Mouse (Mus musculus): ENCODE measurements around the gene Lnx2. TPM values are rescaled to one million over a fixed set of nuclear protein-coding genes. Genes with fewer than 3 reads are reported as not detected.

Lnx2 gene
- 10.0 and 11.0 TPM in 2 replicates for polyA plus RNA-seq (2016; fragmentation: Nextera tagmentation; extraction: Ambion mirVana)

- Histone ChIP-seq H3K4me1 (replicated peaks) (peaks cover 19% of the 10 kb centered on the region), H3K9me3 (no peaks in the 10 kb centered on the region), H3K4me2 (peak within 1 kb of the TSS; percentile 88), H3K27ac (peak within 1 kb of the TSS; percentile 90), H3K36me3 (peaks cover 15% of the 10 kb centered on the region; the same call in 1 of the 2 replicates), H3K4me3 (replicated peaks) (peak within 1 kb of the TSS; percentile 81), H3K9ac (replicated peaks) (peak within 1 kb of the TSS; percentile 78), H3K27me3 (no peaks in the 10 kb centered on the region)
- ATAC-seq (ENCODE audit: insufficient number of reproducible peaks, insufficient read depth, low FRiP score, low TSS enrichment, low read depth), result peak; percentile 98
- WGBS, result under 1% methylated on average over 65 of the region's 65 CpGs
These were observed at the start of gene Lnx2 for GRCm38 (mm10) chr5:147076026-147076798. Lnx2 (minus strand) TSS chr5:147076586.

GRCm38 (mm10) chr5:147125542-147126185, 49.3 kb upstream of the Lnx2 start:
- Histone ChIP-seq H3K4me2 (no peak overlapping the region), H3K27ac (no peak overlapping the region), H3K4me3 (replicated peaks) (no peak overlapping the region), H3K27me3 (0 out of 2 replicates have a peak, but pooled peaks cover 2% of the 10 kb centered on the region), H3K9ac (replicated peaks) (no peak overlapping the region), H3K9me3 (peaks cover 16% of the 10 kb centered on the region; the same call in 1 of the 2 replicates), H3K4me1 (replicated peaks) (no peaks in the 10 kb centered on the region; the same call in 1 of the 2 replicates), H3K36me3 (no peaks in the 10 kb centered on the region)
- no peak for ATAC-seq (ENCODE audit: insufficient number of reproducible peaks, insufficient read depth, low FRiP score, low TSS enrichment, low read depth)
- WGBS, result 90% methylated on average over 13 of the region's 13 CpGs

GRCm38 (mm10) chr5:147124794-147125193, 48.4 kb upstream of the Lnx2 start:
- Histone ChIP-seq H3K27me3 (0 out of 2 replicates have a peak, but pooled peaks cover 2% of the 10 kb centered on the region), H3K4me2 (no peak overlapping the region), H3K36me3 (no peaks in the 10 kb centered on the region), H3K4me3 (replicated peaks) (no peak overlapping the region), H3K9me3 (peaks cover 19% of the 10 kb centered on the region; the same call in 1 of the 2 replicates), H3K4me1 (replicated peaks) (no peaks in the 10 kb centered on the region; the same call in 1 of the 2 replicates), H3K9ac (replicated peaks) (no peak overlapping the region), H3K27ac (no peak overlapping the region)
- WGBS, result 55% methylated on average over 9 of the region's 9 CpGs
- no peak for ATAC-seq (ENCODE audit: insufficient number of reproducible peaks, insufficient read depth, low FRiP score, low TSS enrichment, low read depth)

- no peaks in the 10 kb centered on the region for H3K27me3 ChIP-seq
- H3K9me3 ChIP-seq, result peaks cover 9% of the 10 kb centered on the region; the same call in 1 of the 2 replicates
- no peak overlapping the region for H3K9ac ChIP-seq (replicated peaks)
- ATAC-seq (ENCODE audit: insufficient number of reproducible peaks, insufficient read depth, low FRiP score, low TSS enrichment, low read depth), result no peak
- no peak overlapping the region for H3K4me3 ChIP-seq (replicated peaks)
- H3K36me3 ChIP-seq, result no peaks in the 10 kb centered on the region
- H3K4me1 ChIP-seq (replicated peaks), result no peaks in the 10 kb centered on the region; the same call in 1 of the 2 replicates
- no peak overlapping the region for H3K4me2 ChIP-seq
- H3K27ac ChIP-seq, result no peak overlapping the region
- WGBS, result 95% methylated on average over 4 of the region's 4 CpGs
These were observed 44.8 kb upstream of the Lnx2 start for GRCm38 (mm10) chr5:147121146-147121545.

- H3K36me3 ChIP-seq, result peaks cover 14% of the 10 kb centered on the region
- H3K27ac ChIP-seq, result no peak overlapping the region
- ATAC-seq (ENCODE audit: insufficient number of reproducible peaks, insufficient read depth, low FRiP score, low TSS enrichment, low read depth), result no peak
- H3K4me2 ChIP-seq, result no peak overlapping the region
- 27% methylated on average over 6 of the region's 6 CpGs for WGBS
- H3K4me1 ChIP-seq (replicated peaks), result no peaks in the 10 kb centered on the region
- no peaks in the 10 kb centered on the region for H3K27me3 ChIP-seq
- peaks cover 19% of the 10 kb centered on the region; the same call in 1 of the 2 replicates for H3K9me3 ChIP-seq
- H3K4me3 ChIP-seq (replicated peaks), result no peak overlapping the region
- no peak overlapping the region for H3K9ac ChIP-seq (replicated peaks)
These were observed 40.6 kb upstream of the Lnx2 start for GRCm38 (mm10) chr5:147117027-147117426.

GRCm38 (mm10) chr5:147115631-147116030, 39.2 kb upstream of the Lnx2 start:
- ATAC-seq (ENCODE audit: insufficient number of reproducible peaks, insufficient read depth, low FRiP score, low TSS enrichment, low read depth), result no peak
- Histone ChIP-seq H3K9me3 (peaks cover 11% of the 10 kb centered on the region; the same call in 1 of the 2 replicates), H3K36me3 (peaks cover 23% of the 10 kb centered on the region), H3K4me2 (no peak overlapping the region), H3K27ac (no peak overlapping the region), H3K4me3 (replicated peaks) (no peak overlapping the region), H3K4me1 (replicated peaks) (no peaks in the 10 kb centered on the region), H3K9ac (replicated peaks) (no peak overlapping the region), H3K27me3 (no peaks in the 10 kb centered on the region)
- WGBS, result 96% methylated on average over 4 of the region's 4 CpGs

GRCm38 (mm10) chr5:147114738-147115137, 38.4 kb upstream of the Lnx2 start:
- no peaks in the 10 kb centered on the region for H3K27me3 ChIP-seq
- no peak overlapping the region for H3K9ac ChIP-seq (replicated peaks)
- no peak overlapping the region for H3K4me2 ChIP-seq
- H3K4me1 ChIP-seq (replicated peaks), result no peaks in the 10 kb centered on the region
- no peak for ATAC-seq (ENCODE audit: insufficient number of reproducible peaks, insufficient read depth, low FRiP score, low TSS enrichment, low read depth)
- no peak overlapping the region for H3K4me3 ChIP-seq (replicated peaks)
- 84% methylated on average over 7 of the region's 7 CpGs for WGBS
- no peak overlapping the region for H3K27ac ChIP-seq
- H3K9me3 ChIP-seq, result peaks cover 12% of the 10 kb centered on the region; the same call in 1 of the 2 replicates
- peaks cover 30% of the 10 kb centered on the region for H3K36me3 ChIP-seq

GRCm38 (mm10) chr5:147108861-147109591, 32.6 kb upstream of the Lnx2 start:
- WGBS, result 92% methylated on average over 13 of the region's 13 CpGs

GRCm38 (mm10) chr5:147107276-147107675, 30.9 kb upstream of the Lnx2 start:
- WGBS, result 95% methylated on average over 3 of the region's 3 CpGs
- H3K9ac ChIP-seq (replicated peaks), result no peak overlapping the region
- ATAC-seq (ENCODE audit: insufficient number of reproducible peaks, insufficient read depth, low FRiP score, low TSS enrichment, low read depth), result no peak
- no peak overlapping the region for H3K4me2 ChIP-seq
- H3K27ac ChIP-seq, result no peak overlapping the region
- H3K4me3 ChIP-seq (replicated peaks), result no peak overlapping the region
- no peaks in the 10 kb centered on the region for H3K4me1 ChIP-seq (replicated peaks)
- peaks cover 87% of the 10 kb centered on the region for H3K36me3 ChIP-seq
- H3K9me3 ChIP-seq, result 0 out of 2 replicates have a peak, but pooled peaks cover 3% of the 10 kb centered on the region
- H3K27me3 ChIP-seq, result no peaks in the 10 kb centered on the region

More at GRCm38 (mm10) chr5:147108861-147109591, 32.6 kb upstream of the Lnx2 start:
- H3K9ac ChIP-seq (replicated peaks), result no peak overlapping the region
- H3K4me1 ChIP-seq (replicated peaks), result no peaks in the 10 kb centered on the region
- ATAC-seq (ENCODE audit: insufficient number of reproducible peaks, insufficient read depth, low FRiP score, low TSS enrichment, low read depth), result no peak
- peaks cover 83% of the 10 kb centered on the region for H3K36me3 ChIP-seq
- no peak overlapping the region for H3K27ac ChIP-seq
- H3K9me3 ChIP-seq, result 0 out of 2 replicates have a peak, but pooled peaks cover 6% of the 10 kb centered on the region
- H3K4me2 ChIP-seq, result no peak overlapping the region
- H3K4me3 ChIP-seq (replicated peaks), result no peak overlapping the region
- no peaks in the 10 kb centered on the region for H3K27me3 ChIP-seq

- no peak overlapping the region for H3K27ac ChIP-seq
- no peak for ATAC-seq (ENCODE audit: insufficient number of reproducible peaks, insufficient read depth, low FRiP score, low TSS enrichment, low read depth)
- WGBS, result 85% methylated on average over 6 of the region's 6 CpGs
- no peak overlapping the region for H3K4me3 ChIP-seq (replicated peaks)
- no peak overlapping the region for H3K9ac ChIP-seq (replicated peaks)
- no peaks in the 10 kb centered on the region for H3K27me3 ChIP-seq
- no peaks in the 10 kb centered on the region for H3K4me1 ChIP-seq (replicated peaks)
- H3K36me3 ChIP-seq, result peaks cover 76% of the 10 kb centered on the region
- no peaks in the 10 kb centered on the region for H3K9me3 ChIP-seq
- H3K4me2 ChIP-seq, result no peak overlapping the region
These were observed 25.9 kb upstream of the Lnx2 start for GRCm38 (mm10) chr5:147102295-147102694.

- Histone ChIP-seq H3K27ac (no peak overlapping the region), H3K4me2 (no peak overlapping the region), H3K27me3 (no peaks in the 10 kb centered on the region), H3K9ac (replicated peaks) (no peak overlapping the region), H3K4me1 (replicated peaks) (no peaks in the 10 kb centered on the region), H3K9me3 (no peaks in the 10 kb centered on the region), H3K4me3 (replicated peaks) (no peak overlapping the region), H3K36me3 (peaks cover 61% of the 10 kb centered on the region)
- WGBS, result 88% methylated on average over 2 of the region's 2 CpGs
- ATAC-seq (ENCODE audit: insufficient number of reproducible peaks, insufficient read depth, low FRiP score, low TSS enrichment, low read depth), result no peak
These were observed 23.8 kb upstream of the Lnx2 start for GRCm38 (mm10) chr5:147100180-147100579.
